Mouse (Mus musculus) testis, adult 2 months (tissue): Measurements from ENCODE around the gene Mlf2.

Experiments used
- CTCF ChIP-seq: fragments of 200-500 bp; IDR thresholded peaks from 2 replicates; pipeline ENCODE4 v1.5.1; 2012; ENCODE audit warnings: low read depth, mild to moderate bottlenecking, inconsistent platforms, low read length, moderate library complexity; ENCODE audit not compliant: control insufficient read depth, insufficient read depth, insufficient replicate concordance
- POLR2A ChIP-seq: fragments of 200-500 bp; IDR thresholded peaks from 2 replicates; pipeline ENCODE4 v1.6.1; 2012; ENCODE audit warnings: low read depth, mild to moderate bottlenecking, inconsistent platforms, low read length, moderate library complexity; ENCODE audit not compliant: control insufficient read depth

DNA sequence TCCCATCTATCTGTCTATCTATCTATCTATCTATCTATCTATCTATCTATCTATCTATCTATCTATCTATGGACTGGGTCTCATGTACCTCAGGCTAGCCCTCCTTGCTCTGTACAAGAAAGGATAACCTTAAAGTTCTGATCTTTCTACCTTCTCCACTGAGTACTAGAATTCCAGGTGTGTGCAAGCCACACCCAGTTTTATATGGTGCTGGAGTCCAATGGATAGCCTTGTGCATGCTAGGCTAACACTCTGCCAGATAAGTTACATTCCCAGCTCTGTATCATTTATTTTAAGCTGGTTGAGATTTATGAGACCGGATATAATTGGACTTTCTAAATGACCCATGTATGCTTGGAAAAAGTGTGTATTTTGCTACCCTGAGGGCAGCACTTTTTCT is 10.5 kb downstream of the Mlf2 start:
- TF ChIP-seq CTCF = no peak
- TF ChIP-seq POLR2A = no peak
